Mouse (Mus musculus) heart, adult 11 months (tissue): ENCODE data around the gene Mthfd2.

ENCODE experiments used
- DNase-seq: peaks from one replicate; pipeline ENCODE4 v3.0.0; 2022

Gene Mthfd2

DNA sequence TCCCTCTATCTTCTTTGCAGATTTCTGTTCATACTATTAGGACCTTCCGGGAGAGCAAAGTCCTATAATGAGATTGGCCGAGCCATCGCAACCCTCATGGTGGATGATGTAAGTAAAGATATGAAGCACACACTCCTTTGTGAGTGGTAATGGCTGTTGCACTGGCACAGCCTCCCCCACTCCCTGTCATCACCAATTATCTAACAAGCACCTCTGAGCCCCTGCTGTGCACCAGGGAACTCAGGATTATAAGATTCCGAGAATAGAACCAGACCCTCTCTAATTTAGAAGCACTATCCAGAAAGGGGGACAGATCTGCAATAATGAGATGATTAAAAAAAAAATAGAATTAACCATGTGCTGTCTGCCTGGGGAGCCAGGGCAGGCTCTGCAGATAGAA, 60.1 kb downstream of the Mthfd2 start:
- peak; percentile 60 for DNase-seq

DNA sequence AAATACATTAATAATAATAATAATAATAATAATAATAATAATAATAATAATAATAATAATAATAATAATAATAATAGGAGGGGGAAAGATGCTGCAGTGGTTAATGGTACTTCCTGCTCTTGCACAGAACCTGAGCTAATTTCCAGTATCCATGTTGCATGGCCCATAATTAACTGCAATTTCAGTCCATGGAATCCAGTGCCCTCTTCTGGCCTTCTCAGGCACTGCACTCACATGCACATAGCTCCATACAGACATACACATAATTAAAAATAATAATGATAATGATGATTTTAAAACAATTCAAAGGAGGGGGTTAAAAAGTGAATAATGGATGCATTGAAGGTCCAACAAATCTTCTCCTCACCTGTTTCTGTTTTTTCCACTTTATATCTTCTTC, 60.5 kb downstream of the Mthfd2 start:
- peak; percentile 54 for DNase-seq

DNA sequence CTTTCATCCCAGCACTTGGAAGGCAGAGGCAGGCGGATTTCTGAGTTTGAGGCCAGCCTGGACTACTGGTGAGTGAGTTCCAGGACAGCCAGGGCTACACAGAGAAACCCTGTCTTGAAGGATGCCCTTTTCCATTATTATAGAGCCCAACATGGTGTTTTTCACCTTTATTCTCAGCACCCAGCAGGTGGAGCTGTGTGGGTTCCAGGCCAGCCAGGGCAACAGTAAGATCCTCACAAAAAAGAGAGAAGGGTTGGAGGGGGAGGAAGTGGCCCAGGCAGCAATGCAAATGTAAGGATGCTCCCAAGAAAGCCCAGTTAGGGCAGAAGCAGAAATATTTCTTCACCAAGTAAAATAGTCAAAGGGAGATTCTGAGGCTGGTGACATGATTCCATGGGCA, 61.2 kb downstream of the Mthfd2 start:
- peak; percentile 67 for DNase-seq
